Mouse (Mus musculus) CH12.LX (cell line): ENCODE results near the gene Bloc1s1. TPM values are rescaled to one million over a fixed set of nuclear protein-coding genes. Genes with fewer than 3 reads are reported as not detected.

Experiments used
- DNase-seq: peaks from one replicate; pipeline ENCODE4 v3.0.0-alpha.2; 2013; ENCODE audit errors: extremely low read depth
- H3K27ac ChIP-seq: 2 replicates; pipeline ENCODE4 v1.5.1; 2012; ENCODE audit warnings: low read depth, mild to moderate bottlenecking, control low read depth, moderate library complexity; ENCODE audit not compliant: insufficient read depth
- H3K27me3 ChIP-seq: replicated peaks from 2 replicates; pipeline ENCODE3; 2012; ENCODE audit warnings: inconsistent platforms
- H3K36me3 ChIP-seq, 2 experiments: replicated peaks in 1 of 2; 2 replicates each; pipeline versions ENCODE3 to v1.6.1; 2012; ENCODE audit warnings: inconsistent platforms in 1 of 2, low read length in 1 of 2, mild to moderate bottlenecking in 1 of 2, mixed read lengths in 1 of 2, moderate library complexity in 1 of 2; ENCODE audit not compliant: control insufficient read depth in 1 of 2, insufficient read depth in 1 of 2
- H3K4me1 ChIP-seq, 2 experiments: 2 replicates each; pipeline ENCODE4 v1.6.1; 2012; ENCODE audit warnings: inconsistent platforms in 1 of 2, moderate library complexity in 1 of 2; ENCODE audit not compliant: insufficient read depth in 2 of 2, control insufficient read depth in 1 of 2
- H3K4me2 ChIP-seq: 2 replicates; pipeline ENCODE4 v1.6.1; 2012; ENCODE audit warnings: low read depth, mild to moderate bottlenecking, control low read depth; ENCODE audit not compliant: poor library complexity, insufficient read depth, severe bottlenecking
- H3K4me3 ChIP-seq, 3 experiments: fragments of 150-350 bp in 1 of 3; sonication (generic) in 1 of 3; replicated peaks in 1 of 3; 2 replicates each; pipeline versions ENCODE3 to v1.5.1; 2011 to 2012; ENCODE audit warnings: low read depth in 2 of 3, low read length in 2 of 3, mild to moderate bottlenecking in 2 of 3, moderate library complexity in 2 of 3, control low read depth in 1 of 3, improper control_type of control experiment in 1 of 3, inconsistent platforms in 1 of 3, mixed read lengths in 1 of 3; ENCODE audit not compliant: poor library complexity in 1 of 3
- H3K79me2 ChIP-seq: replicated peaks from 2 replicates; pipeline ENCODE4 v1.6.1; 2012; ENCODE audit warnings: mild to moderate bottlenecking, moderate library complexity; ENCODE audit not compliant: control insufficient read depth, poor library complexity, insufficient read depth, severe bottlenecking; ENCODE audit errors: extremely low read depth
- H3K9ac ChIP-seq: 2 replicates; pipeline ENCODE4 v1.6.1; 2012; ENCODE audit warnings: low read depth, mild to moderate bottlenecking, control low read depth, moderate library complexity; ENCODE audit not compliant: insufficient read depth
- H3K9me3 ChIP-seq: replicated peaks from 2 replicates; pipeline ENCODE3; 2012; ENCODE audit warnings: low read length, inconsistent platforms, mixed read lengths
- BHLHE40 ChIP-seq: IDR thresholded peaks from 2 replicates; pipeline ENCODE4 v1.6.1; 2011; ENCODE audit warnings: mild to moderate bottlenecking, low read depth, low read length, improper control_type of control experiment
- CHD1 ChIP-seq: IDR thresholded peaks from 2 replicates; pipeline ENCODE4 v1.6.1; 2012; ENCODE audit warnings: low read depth, low read length, improper control_type of control experiment, inconsistent platforms
- CHD2 ChIP-seq: IDR thresholded peaks from 2 replicates; pipeline ENCODE4 v1.6.1; 2011; ENCODE audit warnings: low read length, improper control_type of control experiment
- CTCF ChIP-seq, 2 experiments: IDR thresholded peaks in 1 of 2; conservative IDR thresholded peaks in 1 of 2; 2 replicates each; pipeline ENCODE4 v1.5.1; 2011 to 2012; ENCODE audit warnings: low read depth in 2 of 2, low read length in 2 of 2, improper control_type of control experiment in 1 of 2, inconsistent platforms in 1 of 2, mild to moderate bottlenecking in 1 of 2, moderate library complexity in 1 of 2
- E2F4 ChIP-seq: IDR thresholded peaks from 2 replicates; pipeline ENCODE4 v1.6.1; 2011; ENCODE audit warnings: low read depth, low read length, improper control_type of control experiment; ENCODE audit not compliant: insufficient replicate concordance
- ELF1 ChIP-seq: IDR thresholded peaks from 2 replicates; pipeline ENCODE4 v1.6.1; 2014; ENCODE audit warnings: low read depth, mild to moderate bottlenecking, inconsistent platforms, low read length, improper control_type of control experiment
- EP300 ChIP-seq: IDR thresholded peaks from 2 replicates; pipeline ENCODE4 v1.6.1; 2011; ENCODE audit warnings: low read length, improper control_type of control experiment
- GABPA ChIP-seq: IDR thresholded peaks from 2 replicates; pipeline ENCODE4 v1.6.1; 2012; ENCODE audit warnings: low read depth, low read length, improper control_type of control experiment, inconsistent platforms; ENCODE audit not compliant: insufficient replicate concordance
- JUN ChIP-seq: IDR thresholded peaks from 2 replicates; pipeline ENCODE4 v1.6.1; 2011; ENCODE audit warnings: low read depth, mild to moderate bottlenecking, low read length, improper control_type of control experiment, moderate library complexity; ENCODE audit not compliant: insufficient read depth
- MAX ChIP-seq: IDR thresholded peaks from 2 replicates; pipeline ENCODE4 v1.6.1; 2011; ENCODE audit warnings: low read length, improper control_type of control experiment
- MAZ ChIP-seq: IDR thresholded peaks from 2 replicates; pipeline ENCODE4 v1.6.1; 2012; ENCODE audit warnings: low read depth, mild to moderate bottlenecking, inconsistent platforms, low read length, improper control_type of control experiment, moderate library complexity
- PAX5 ChIP-seq: IDR thresholded peaks from 2 replicates; pipeline ENCODE4 v1.6.1; 2012; ENCODE audit warnings: low read length, inconsistent platforms, mixed read lengths
- POLR2AphosphoS2 ChIP-seq: IDR thresholded peaks from 2 replicates; pipeline ENCODE4 v1.6.1; 2011; ENCODE audit warnings: low read depth, low read length, improper control_type of control experiment
- SIN3A ChIP-seq: IDR thresholded peaks from 2 replicates; pipeline ENCODE4 v1.6.1; 2012; ENCODE audit warnings: low read length, improper control_type of control experiment, inconsistent platforms
- SMC3 ChIP-seq: IDR thresholded peaks from 2 replicates; pipeline ENCODE4 v1.6.1; 2011; ENCODE audit warnings: low read depth, low read length, improper control_type of control experiment
- TBP ChIP-seq: conservative IDR thresholded peaks from 2 replicates; pipeline ENCODE4 v1.6.1; 2011; ENCODE audit warnings: low read depth, low read length, improper control_type of control experiment
- USF1 ChIP-seq: IDR thresholded peaks from 2 replicates; pipeline ENCODE4 v1.6.1; 2014; ENCODE audit warnings: low read depth, mild to moderate bottlenecking, inconsistent platforms, low read length, improper control_type of control experiment
- USF2 ChIP-seq: conservative IDR thresholded peaks from 2 replicates; pipeline ENCODE4 v1.6.1; 2011; ENCODE audit warnings: low read depth, low read length, improper control_type of control experiment
- ZC3H11A ChIP-seq: IDR thresholded peaks from 2 replicates; pipeline ENCODE4 v1.6.1; 2012; ENCODE audit warnings: low read depth, mild to moderate bottlenecking, inconsistent platforms, low read length, improper control_type of control experiment
- ZKSCAN1 ChIP-seq: IDR thresholded peaks from 2 replicates; pipeline ENCODE4 v1.6.1; 2012; ENCODE audit warnings: low read depth, inconsistent platforms, low read length, improper control_type of control experiment, borderline replicate concordance
- ZMIZ1 ChIP-seq: IDR thresholded peaks from 2 replicates; pipeline ENCODE4 v1.6.1; 2012; ENCODE audit warnings: low read depth, mild to moderate bottlenecking, inconsistent platforms, low read length, improper control_type of control experiment
- dilution Hi-C: fragments of 300-500 bp; cut with MboI; formaldehyde crosslinking; loops from 2 replicates; pipeline ENCODE4 v1.14.3; 2020; ENCODE audit warnings: low sequenced_read_pairs; ENCODE audit not compliant: extremely low pct_unique_long_range_greater_than_20kb, extremely low pct_ligation_motif_present
- in situ Hi-C: fragments of 300-500 bp; cut with MboI; formaldehyde crosslinking; loops from 3 replicates; pipeline ENCODE4 v1.14.3; 2019; ENCODE audit warnings: low sequenced_read_pairs, low pct_ligation_motif_present, low pct_unique_long_range_greater_than_20kb, mixed read lengths
- polyA plus RNA-seq: library from polyadenylated mRNA; unstranded; fragments of >175 nt; gene quantifications from 2 replicates; pipeline ENCODE4 v1.2.1, GENCODE M21; 2012; ENCODE audit warnings: low read depth; ENCODE audit not compliant: insufficient read length
- total RNA-seq, 2 experiments: library from RNA; depleted of rRNA; stranded (reverse); fragments of 300-350 nt in 1 of 2; fragments of >200 nt in 1 of 2; gene quantifications; 2 replicates each; pipeline ENCODE4 v1.2.3; 2012 to 2014

The Bloc1s1 gene
- total and polyA plus RNA-seq, 3 experiments, result 34.1 to 74.4 (median 37.1) TPM

DNA sequence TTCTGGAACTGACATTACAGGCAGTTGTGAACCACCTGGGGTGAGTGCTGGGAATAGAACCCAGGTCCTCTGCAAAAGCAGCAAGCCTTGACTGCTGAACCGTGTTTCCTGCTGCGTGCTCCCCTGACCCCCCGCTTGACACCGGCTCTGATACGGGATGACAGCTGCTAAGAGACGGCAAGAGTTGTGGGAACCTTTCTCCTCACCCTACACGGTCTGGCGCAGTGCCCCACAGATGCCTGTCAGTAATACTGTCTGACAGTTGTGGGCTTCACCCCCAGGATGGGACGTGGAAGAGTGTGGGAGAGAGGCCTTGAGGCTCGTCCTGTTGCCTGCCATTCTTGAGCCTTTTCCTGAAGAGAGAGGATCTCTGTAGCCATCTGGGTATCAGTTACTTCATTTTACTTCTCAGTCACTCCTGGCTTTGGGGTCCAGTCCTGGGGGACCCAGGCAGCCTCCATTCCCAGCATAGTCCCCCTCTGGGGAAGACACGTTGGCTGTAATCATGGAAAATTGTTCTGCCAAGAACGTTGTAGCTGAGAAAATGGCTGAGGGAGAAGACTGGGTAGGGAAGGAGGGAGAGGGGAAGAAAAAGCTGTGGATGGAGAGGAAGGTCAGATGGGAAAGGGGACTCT, 14.0 kb upstream of the Bloc1s1 start:
- H3K27me3 ChIP-seq, result peaks cover 48% of the 10 kb centered on the region
- H3K4me1 ChIP-seq, result peaks cover 0 to 4% of the 10 kb centered on the region in 2 experiments; a peak in 2 of 4 replicates
- no peaks in the 10 kb centered on the region for H3K79me2 ChIP-seq
- no peak overlapping the region for H3K4me3 ChIP-seq
- TF ChIP-seq CTCF (conservative IDR thresholded peaks at IDR 0.05 in 1 of 2, IDR thresholded peaks at IDR 0.05 in 1 of 2; ENCODE audit: low read depth in 2 of 2, low read length in 2 of 2) (no peak), EP300 (no peak), ZC3H11A (no peak), SMC3 (no peak), USF2 (no peak), CHD2 (no peak), MAX (no peak), ZMIZ1 (no peak), E2F4 (no peak), GABPA (no peak), SIN3A (no peak)
- TF ChIP-seq, all 38 proteins: peak for 0
- Histone ChIP-seq H3K4me2 (no peak overlapping the region), H3K36me3 (no peaks in the 10 kb centered on the region), H3K27ac (no peak overlapping the region), H3K9ac (no peak overlapping the region), H3K9me3 (no peaks in the 10 kb centered on the region)
- dilution Hi-C loops (no loop called here), in situ Hi-C loops (no loop called here)
- DNase-seq, result no peak

DNA sequence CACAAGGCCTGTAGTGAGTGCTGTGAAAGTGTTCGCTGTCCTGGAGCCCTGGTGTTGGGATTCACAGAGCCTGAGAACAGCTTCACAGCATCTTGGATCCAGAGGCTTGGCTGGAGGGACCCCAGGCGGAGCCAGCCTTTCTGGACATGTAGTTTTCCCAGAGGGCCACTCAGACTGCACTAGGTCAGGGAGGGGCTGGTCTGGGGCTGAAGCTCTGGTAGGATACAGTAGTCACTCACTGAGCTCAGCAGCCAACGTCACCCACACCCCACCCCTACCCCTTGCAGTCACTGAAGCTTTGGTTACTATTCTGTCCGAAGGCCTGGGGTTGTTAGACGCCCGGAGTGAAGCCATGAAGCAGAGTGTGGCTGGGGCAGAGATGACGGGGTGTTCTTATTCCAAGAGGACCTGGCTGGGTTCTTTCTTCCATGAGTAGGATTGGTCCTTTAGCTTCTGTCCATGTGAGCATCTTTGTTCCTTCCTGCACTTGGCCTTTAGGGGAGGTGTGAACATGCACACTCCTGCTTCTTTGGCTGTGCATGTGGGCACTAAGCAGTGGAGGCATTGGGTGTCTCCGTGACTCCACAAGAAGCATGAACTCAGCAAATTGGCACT, 12.1 kb upstream of the Bloc1s1 start:
- in situ Hi-C loops, result no loop called here
- TF ChIP-seq MAZ (no peak), TBP (no peak), ELF1 (no peak), USF1 (no peak), ZKSCAN1 (no peak), SIN3A (no peak), PAX5 (no peak), POLR2AphosphoS2 (no peak), BHLHE40 (no peak), CHD2 (no peak), E2F4 (no peak), JUN (no peak), CHD1 (no peak)

More for the DNA sequence above, 12.1 kb upstream of the Bloc1s1 start:
- dilution Hi-C loops, result no loop called here
- no peaks in the 10 kb centered on the region for H3K36me3 ChIP-seq
- no peak overlapping the region for H3K9ac ChIP-seq
- no peaks in the 10 kb centered on the region for H3K79me2 ChIP-seq
- H3K27ac ChIP-seq, result no peak overlapping the region
- H3K9me3 ChIP-seq, result no peaks in the 10 kb centered on the region
- H3K4me1 ChIP-seq, result peaks cover 0 to 4% of the 10 kb centered on the region in 2 experiments; a peak in 2 of 4 replicates
- H3K4me2 ChIP-seq, result no peak overlapping the region
- H3K4me3 ChIP-seq, result no peak overlapping the region
- DNase-seq, result no peak
- peaks cover 51% of the 10 kb centered on the region for H3K27me3 ChIP-seq
